Mouse (Mus musculus) forebrain, embryonic 11.5 days (tissue): ENCODE results near the gene Tas2r140. TPM values are rescaled to one million over a fixed set of nuclear protein-coding genes. Genes with fewer than 3 reads are reported as not detected.

Source experiments
- ATAC-seq: fragments of 200-750 bp; cut with Nextera tagmentation; replicated peaks from 2 replicates; pipeline ENCODE4 v1.8.0; 2017; ENCODE audit warnings: moderate TSS enrichment; ENCODE audit not compliant: low FRiP score
- DNase-seq: peaks from one replicate; pipeline ENCODE4 v3.0.0-alpha.2; 2017; ENCODE audit warnings: low spot score
- H3K27ac ChIP-seq: fragments of 300-500 bp; sonication (generic); 2 replicates; pipeline ENCODE4 v1.5.1; 2014; ENCODE audit warnings: low read depth, low read length
- H3K27me3 ChIP-seq: fragments of 300-500 bp; sonication (generic); 2 replicates; pipeline ENCODE4 v1.6.1; 2014; ENCODE audit warnings: mild to moderate bottlenecking, low read length, mixed read lengths; ENCODE audit not compliant: control insufficient read depth, insufficient read depth
- H3K36me3 ChIP-seq: fragments of 300-500 bp; sonication (generic); 2 replicates; pipeline ENCODE4 v1.6.1; 2014; ENCODE audit warnings: mild to moderate bottlenecking, low read length, moderate library complexity, mixed read lengths; ENCODE audit not compliant: control insufficient read depth, insufficient read depth
- H3K4me1 ChIP-seq: fragments of 300-500 bp; sonication (generic); replicated peaks from 2 replicates; pipeline ENCODE4 v1.6.1; 2014; ENCODE audit warnings: low read length, mixed read lengths; ENCODE audit not compliant: control insufficient read depth, insufficient read depth
- H3K4me2 ChIP-seq: fragments of 300-500 bp; sonication (generic); 2 replicates; pipeline ENCODE4 v1.6.1; 2014; ENCODE audit warnings: low read depth, mild to moderate bottlenecking, low read length, moderate library complexity, mixed read lengths; ENCODE audit not compliant: severe bottlenecking
- H3K4me3 ChIP-seq: fragments of 300-500 bp; sonication (generic); 2 replicates; pipeline ENCODE4 v1.5.1; 2014; ENCODE audit warnings: low read depth, low read length
- H3K9ac ChIP-seq: fragments of 300-500 bp; sonication (generic); 2 replicates; pipeline ENCODE4 v1.6.1; 2014; ENCODE audit warnings: low read length
- H3K9me3 ChIP-seq: fragments of 300-500 bp; sonication (generic); 2 replicates; pipeline ENCODE4 v1.6.1; 2016; ENCODE audit warnings: low read length, mixed read lengths; ENCODE audit not compliant: control insufficient read depth
- WGBS: fragments of 180-500 bp; shearing (Covaris S2); extraction: QIAGEN DNeasy Blood & Tissue Kit; methylation state at CpG from one replicate; pipeline ENCODE4 v1.1.7; 2014; 5-methylcytosine and 5-hydroxymethylcytosine counted together
- polyA plus RNA-seq: library from polyadenylated mRNA; unstranded; fragments of >200 nt; fragmentation: Nextera tagmentation; extraction: Ambion mirVana; gene quantifications from 2 replicates; pipeline ENCODE4 v1.2.1, GENCODE M21; 2014

Tas2r140 gene
- polyA plus RNA-seq, result not detected in 2 replicates

GRCm38 (mm10) chr6:133055716-133056115 is at the start of gene Tas2r140:
Gene Tas2r140 (minus strand): TSS chr6:133055816.
- Histone ChIP-seq H3K9me3 (no peaks in the 10 kb centered on the region), H3K36me3 (no peaks in the 10 kb centered on the region), H3K4me3 (no peak within 1 kb of the TSS), H3K9ac (no peak within 1 kb of the TSS), H3K4me1 (no peaks in the 10 kb centered on the region), H3K4me2 (no peak within 1 kb of the TSS), H3K27ac (no peak within 1 kb of the TSS), H3K27me3 (no peaks in the 10 kb centered on the region)
- no peak for ATAC-seq
- DNase-seq, result no peak

GRCm38 (mm10) chr6:133104609-133104921 is 48.9 kb upstream of the Tas2r140 start, which contains the start of gene Smim10l1:
Gene Smim10l1 (plus strand): TSS chr6:133104909.
- H3K4me2 ChIP-seq, result peak within 1 kb of the TSS; percentile 45
- H3K36me3 ChIP-seq, result no peaks in the 10 kb centered on the region
- no peak for DNase-seq
- peak within 1 kb of the TSS; percentile 98 for H3K27ac ChIP-seq
- H3K4me3 ChIP-seq, result peak within 1 kb of the TSS; percentile 73
- H3K9me3 ChIP-seq, result no peaks in the 10 kb centered on the region
- H3K27me3 ChIP-seq, result no peaks in the 10 kb centered on the region
- peak within 1 kb of the TSS; percentile 88 for H3K9ac ChIP-seq
- ATAC-seq, result no peak
- no peaks in the 10 kb centered on the region for H3K4me1 ChIP-seq

- 56% methylated on average over 1 of the region's 1 CpGs for WGBS
- H3K27me3 ChIP-seq, result no peaks in the 10 kb centered on the region
- ATAC-seq (no peak), DNase-seq (no peak)
- H3K4me2 ChIP-seq, result no peak overlapping the region
- no peak overlapping the region for H3K27ac ChIP-seq
- no peaks in the 10 kb centered on the region for H3K4me1 ChIP-seq
- H3K9me3 ChIP-seq, result no peaks in the 10 kb centered on the region
- H3K36me3 ChIP-seq, result no peaks in the 10 kb centered on the region
- no peak overlapping the region for H3K4me3 ChIP-seq
- no peak overlapping the region for H3K9ac ChIP-seq
Measured at GRCm38 (mm10) chr6:133102430-133102829, 46.8 kb upstream of the Tas2r140 start.

DNA sequence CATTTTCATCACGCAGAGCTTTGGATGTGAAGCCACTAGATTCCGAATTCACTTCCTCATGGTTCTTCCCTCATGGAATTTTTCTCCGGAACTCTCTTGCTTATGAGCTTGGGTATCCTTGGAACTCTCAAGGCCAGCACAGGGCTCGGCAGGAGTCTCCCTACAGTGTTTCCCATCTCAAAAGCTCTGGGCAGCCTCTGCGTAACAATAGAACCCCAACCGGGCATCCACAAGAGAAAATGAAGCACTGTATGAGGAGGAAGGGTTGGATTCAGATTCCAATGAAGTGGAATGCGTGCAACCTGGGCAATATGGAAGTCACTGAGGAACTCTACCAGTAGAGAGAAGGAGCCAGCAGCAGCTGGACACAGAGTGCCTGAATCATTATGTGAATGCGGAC is 36.6 kb upstream of the Tas2r140 start:
- H3K9ac ChIP-seq, result no peak overlapping the region
- H3K4me2 ChIP-seq, result no peak overlapping the region
- no peak for ATAC-seq
- no peaks in the 10 kb centered on the region for H3K36me3 ChIP-seq
- no peaks in the 10 kb centered on the region for H3K9me3 ChIP-seq
- no peak for DNase-seq
- H3K27me3 ChIP-seq, result no peaks in the 10 kb centered on the region
- no peaks in the 10 kb centered on the region for H3K4me1 ChIP-seq
- no peak overlapping the region for H3K4me3 ChIP-seq
- H3K27ac ChIP-seq, result no peak overlapping the region
- WGBS, result 78% methylated on average over 8 of the region's 8 CpGs

DNA sequence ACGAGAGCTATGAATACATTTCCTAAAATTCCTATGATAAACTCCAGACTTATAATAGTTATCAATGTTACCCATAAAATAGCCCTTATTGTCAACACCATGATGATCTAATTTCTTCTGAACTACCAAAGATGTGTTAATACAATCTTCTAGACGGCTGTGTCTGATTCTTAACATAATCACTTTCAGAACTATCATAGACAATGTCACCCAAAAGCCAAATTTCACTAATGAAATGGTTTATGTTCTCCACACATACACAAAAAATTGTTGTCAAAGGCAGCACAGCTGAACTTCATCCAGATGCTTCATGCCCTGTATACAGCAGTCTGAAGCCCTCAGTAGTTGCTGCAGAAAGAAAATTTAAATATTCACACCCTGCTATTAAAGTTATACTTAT is 18.6 kb downstream of the Tas2r140 start, which contains the start of gene Tas2r103:
Gene Tas2r103 (minus strand): TSS at position 101 of the 400 bp plus-strand sequence.
- Histone ChIP-seq H3K4me2 (no peak within 1 kb of the TSS), H3K27ac (no peak within 1 kb of the TSS), H3K27me3 (no peaks in the 10 kb centered on the region), H3K4me3 (no peak within 1 kb of the TSS), H3K9ac (no peak within 1 kb of the TSS), H3K4me1 (no peaks in the 10 kb centered on the region), H3K36me3 (no peaks in the 10 kb centered on the region), H3K9me3 (no peaks in the 10 kb centered on the region)
- 84% methylated on average over 2 of the region's 2 CpGs for WGBS
- ATAC-seq, result no peak
- no peak for DNase-seq

Other genes with a start within 250 kb of the Tas2r140 start
- gene Tas2r123, start 208.7 kb downstream of the Tas2r140 start, polyA plus RNA-seq, result not detected in 2 replicates
- gene Tas2r116, start 200.4 kb downstream of the Tas2r140 start, polyA plus RNA-seq, result not detected in 2 replicates
- not detected in 2 replicates for gene Tas2r110, start 187.8 kb downstream of the Tas2r140 start, polyA plus RNA-seq
- not detected in 2 replicates for gene Tas2r113, start 162.8 kb downstream of the Tas2r140 start, polyA plus RNA-seq
- gene Tas2r125, start 146.2 kb downstream of the Tas2r140 start, polyA plus RNA-seq, result not detected in 2 replicates
- not detected in 2 replicates for gene Tas2r129, start 104.7 kb downstream of the Tas2r140 start, polyA plus RNA-seq
- not detected in 2 replicates for gene Tas2r131, start 97.9 kb downstream of the Tas2r140 start, polyA plus RNA-seq
- not detected in 2 replicates for gene Tas2r109, start 74.9 kb downstream of the Tas2r140 start, polyA plus RNA-seq
- gene Tas2r103, start 18.7 kb downstream of the Tas2r140 start, polyA plus RNA-seq, result not detected in 2 replicates
- gene Smim10l1, start 49.1 kb upstream of the Tas2r140 start, polyA plus RNA-seq, result 59.8 and 70.4 TPM in 2 replicates
- not detected in 2 replicates for gene 5530400C23Rik, start 236.4 kb upstream of the Tas2r140 start, polyA plus RNA-seq